Mouse (Mus musculus): Measurements from ENCODE around the gene Sectm1b.

Sectm1b gene

DNA sequence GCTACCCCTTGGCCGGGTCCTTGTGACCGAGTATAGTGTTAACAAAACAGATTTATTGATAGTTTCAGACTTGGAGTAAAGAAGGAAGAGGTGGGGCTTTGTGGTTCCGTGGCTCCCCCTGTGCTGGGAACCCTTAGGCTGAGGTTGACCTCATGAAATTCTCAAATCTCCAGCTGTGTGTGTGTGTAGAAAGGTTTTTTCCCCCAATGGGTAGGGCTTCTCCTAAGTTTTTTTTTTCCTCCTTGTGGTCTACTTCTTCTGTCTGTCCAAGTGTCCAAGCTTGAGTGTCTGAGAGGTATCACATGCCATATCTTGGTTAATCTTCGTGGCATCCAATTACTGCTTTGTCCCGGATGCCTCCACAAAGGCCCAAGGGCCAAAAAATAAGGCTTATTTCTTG, 30.3 kb downstream of the Sectm1b start:
- no peak for DNase-seq (ENCODE audit: extremely low read depth, low read depth)

DNA sequence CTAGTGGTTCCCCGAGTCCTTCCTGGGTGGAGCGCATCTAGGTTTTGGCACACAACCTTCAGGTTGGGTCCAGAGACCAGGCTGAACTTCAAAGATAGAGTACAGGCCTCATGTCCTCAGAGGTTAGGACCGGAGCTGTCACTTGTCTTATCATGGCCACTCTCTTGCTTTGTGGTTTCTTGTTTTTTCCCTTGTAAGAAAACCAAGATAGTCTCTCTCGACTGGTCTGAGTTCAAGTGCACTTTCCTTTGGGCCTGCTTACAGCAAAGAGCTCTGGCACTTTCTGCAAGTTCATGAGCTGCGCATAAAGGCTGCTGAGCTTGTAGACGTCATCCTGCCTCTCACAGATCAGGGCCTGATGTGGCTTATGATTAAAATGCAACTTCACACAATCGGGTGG, 36.1 kb downstream of the Sectm1b start:
- peak; percentile 59 for DNase-seq (ENCODE audit: extremely low read depth, low read depth)

DNA sequence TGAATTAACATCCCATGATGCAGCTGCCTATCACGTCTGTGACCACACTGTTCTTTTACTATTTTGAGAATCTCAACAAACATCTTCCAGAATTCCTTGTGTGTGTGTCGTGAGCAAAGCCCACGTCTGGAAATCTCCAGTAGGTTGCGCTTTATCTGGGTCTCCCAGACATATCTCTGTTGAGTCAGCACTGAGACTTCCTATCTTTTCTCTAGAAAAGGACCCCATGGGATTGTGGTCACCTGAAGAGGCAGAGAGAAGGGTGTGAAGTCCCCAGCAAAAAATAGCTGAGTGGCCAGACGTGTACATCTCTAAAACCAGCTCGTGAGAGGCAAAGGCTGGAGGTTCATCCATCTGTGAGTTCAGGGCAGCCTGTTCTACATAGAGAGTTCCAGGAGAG, 39.2 kb downstream of the Sectm1b start:
- DNase-seq (ENCODE audit: extremely low read depth, low read depth), result no peak

DNA sequence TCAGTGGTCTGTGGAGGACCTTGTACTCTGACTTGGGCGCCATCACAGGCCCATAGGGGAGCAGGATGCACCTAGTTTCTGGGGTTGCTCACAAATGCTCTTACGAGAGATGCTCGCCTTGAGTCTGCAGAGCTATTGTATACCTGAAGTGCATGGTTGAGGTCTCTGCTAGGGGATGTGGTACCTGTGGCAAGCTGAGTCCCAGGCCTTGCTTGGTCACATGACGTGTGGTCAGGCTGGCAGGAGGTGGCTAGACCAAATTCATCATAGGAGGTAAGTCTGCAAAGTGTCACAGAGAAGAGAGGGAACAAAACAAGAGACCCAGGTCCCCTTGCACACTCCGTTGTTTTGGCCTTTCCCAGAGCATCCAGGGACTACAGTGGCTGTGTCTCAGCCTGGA, 43.9 kb downstream of the Sectm1b start:
- DNase-seq (ENCODE audit: extremely low read depth, low read depth), result no peak

- no peak for DNase-seq (ENCODE audit: extremely low read depth, low read depth)
Measured at GRCm38 (mm10) chr11:121017703-121018102, 45.7 kb downstream of the Sectm1b start.

GRCm38 (mm10) chr11:121015472-121015871, 47.9 kb downstream of the Sectm1b start:
- DNase-seq (ENCODE audit: extremely low read depth, low read depth), result no peak

DNA sequence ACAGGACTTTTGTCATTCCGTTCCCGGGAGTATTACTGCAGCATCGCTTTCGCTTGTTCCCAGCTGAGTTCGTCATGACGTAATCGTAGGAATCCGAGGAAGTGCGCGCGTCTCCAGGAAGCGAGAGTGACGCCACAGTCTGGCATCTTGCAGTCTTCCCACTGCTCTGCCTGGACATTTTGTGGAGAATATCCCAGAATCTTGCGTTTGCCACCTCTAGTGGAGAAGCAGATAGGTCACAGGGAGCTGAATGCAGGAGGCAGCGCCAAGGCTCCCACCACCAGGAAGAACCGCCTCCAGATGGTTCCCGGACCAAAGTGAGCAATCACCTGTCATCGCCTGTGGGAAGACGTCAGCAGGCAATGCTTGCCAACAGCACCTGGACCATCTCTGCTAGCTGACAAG, 48.5 kb downstream of the Sectm1b start:
- DNase-seq (ENCODE audit: extremely low read depth, low read depth), result no peak

GRCm38 (mm10) chr11:121013656-121014055, 49.7 kb downstream of the Sectm1b start:
- DNase-seq (ENCODE audit: extremely low read depth, low read depth), result no peak

GRCm38 (mm10) chr11:121010044-121010755, 53.2 kb downstream of the Sectm1b start:
- DNase-seq (ENCODE audit: extremely low read depth, low read depth), result no peak

DNA sequence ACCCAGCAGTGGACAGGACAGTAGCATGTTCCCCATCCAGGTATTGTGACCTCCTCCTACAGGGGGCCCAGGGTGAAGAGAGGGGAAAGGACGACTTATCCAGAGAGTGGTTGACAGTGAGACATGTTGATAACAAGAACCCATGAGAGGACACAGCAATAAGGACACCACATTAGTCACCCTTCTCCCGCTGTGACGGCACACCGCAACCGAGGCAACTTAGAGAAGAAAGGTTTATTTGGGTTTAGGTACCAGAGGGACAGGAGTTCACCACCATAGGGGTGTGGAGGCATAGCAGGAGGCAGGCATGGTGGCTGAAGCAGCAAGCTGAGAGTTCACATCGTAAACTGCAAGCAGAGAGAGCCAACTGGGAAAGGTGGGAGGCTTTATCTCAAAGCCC, 57.2 kb downstream of the Sectm1b start:
- DNase-seq (ENCODE audit: extremely low read depth, low read depth), result no peak

GRCm38 (mm10) chr11:121004281-121004680, 59.1 kb downstream of the Sectm1b start:
- no peak for DNase-seq (ENCODE audit: extremely low read depth, low read depth)
